Mouse (Mus musculus): ENCODE results near the gene Dcakd. TPM values are rescaled to one million over a fixed set of nuclear protein-coding genes. Genes with fewer than 3 reads are reported as not detected.

Dcakd gene
- polyA plus RNA-seq, 1 experiment from 2014 or later, result 276 TPM

DNA sequence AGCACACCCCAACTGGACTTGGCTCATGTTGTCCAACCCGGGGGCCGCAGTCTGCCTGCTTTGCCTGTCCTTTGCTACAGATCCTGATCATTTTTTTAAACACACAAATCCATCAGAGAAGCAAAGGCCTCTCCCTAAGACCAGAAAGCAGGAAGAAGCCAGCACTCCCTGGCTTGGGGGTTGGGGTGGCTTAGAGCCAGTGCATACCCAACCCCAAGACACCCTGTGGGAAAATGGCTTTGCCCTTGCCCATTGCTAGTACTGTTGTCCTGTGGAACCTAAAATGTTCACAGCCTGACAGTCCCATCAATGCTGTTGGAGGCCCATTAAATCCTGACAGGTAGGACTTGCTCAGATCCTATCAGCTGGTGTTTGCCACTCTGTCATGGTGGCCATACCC is 41.6 kb upstream of the Dcakd start:
- H3K36me3 ChIP-seq (replicated peaks; ENCODE audit: control insufficient read depth, insufficient read depth, low read depth, low read length), result peaks cover 10% of the 10 kb centered on the region
- DNase-seq (ENCODE audit: low spot score), result no peak
- 95% methylated on average over 2 of the region's 2 CpGs for WGBS

DNA sequence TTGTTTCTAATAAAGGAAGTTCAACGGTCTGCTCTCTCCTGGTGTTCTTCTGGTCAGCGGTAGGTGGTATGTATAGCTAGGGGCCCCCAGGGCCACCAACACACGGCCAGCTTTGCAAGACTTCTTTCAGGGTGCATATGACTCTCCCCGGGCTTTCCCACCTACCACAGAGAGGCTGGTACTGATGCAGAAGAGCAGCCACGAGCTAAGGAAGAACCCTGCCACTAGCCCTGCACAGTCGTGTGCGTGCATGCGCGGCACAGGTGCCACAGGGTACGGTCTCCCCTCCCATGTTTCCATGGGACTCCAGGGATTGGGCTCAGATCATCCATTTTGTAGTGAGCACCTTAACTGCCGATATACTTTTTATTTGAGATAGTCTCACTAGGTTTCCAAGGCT is 40.8 kb upstream of the Dcakd start:
- ATAC-seq (replicated peaks; ENCODE audit: insufficient number of reproducible peaks, low FRiP score, low TSS enrichment, low read depth) (no peak), DNase-seq (ENCODE audit: low spot score) (no peak)
- no peaks in the 10 kb centered on the region for H3K27me3 ChIP-seq (ENCODE audit: control insufficient read depth, insufficient read depth, low read length)
- no peak overlapping the region for H3K4me3 ChIP-seq (ENCODE audit: low read depth, low read length)
- H3K9me3 ChIP-seq (replicated peaks; ENCODE audit: control insufficient read depth, low read length), result no peaks in the 10 kb centered on the region
- no peak overlapping the region for H3K4me2 ChIP-seq (ENCODE audit: low read depth, low read length)
- no peaks in the 10 kb centered on the region for H3K4me1 ChIP-seq (ENCODE audit: control insufficient read depth, insufficient read depth, low read length)
- H3K27ac ChIP-seq (replicated peaks; ENCODE audit: low read depth, low read length), result no peak overlapping the region
- WGBS, result 95% methylated on average over 11 of the region's 11 CpGs
- H3K9ac ChIP-seq (replicated peaks; ENCODE audit: low read length), result no peak overlapping the region
- peaks cover 16% of the 10 kb centered on the region for H3K36me3 ChIP-seq (replicated peaks; ENCODE audit: control insufficient read depth, insufficient read depth, low read depth, low read length)

More for the DNA sequence above, 41.6 kb upstream of the Dcakd start:
- Histone ChIP-seq H3K9me3 (replicated peaks; ENCODE audit: control insufficient read depth, low read length) (no peaks in the 10 kb centered on the region), H3K4me3 (ENCODE audit: low read depth, low read length) (no peak overlapping the region), H3K27me3 (ENCODE audit: control insufficient read depth, insufficient read depth, low read length) (no peaks in the 10 kb centered on the region), H3K27ac (replicated peaks; ENCODE audit: low read depth, low read length) (no peak overlapping the region), H3K4me2 (ENCODE audit: low read depth, low read length) (no peak overlapping the region), H3K9ac (replicated peaks; ENCODE audit: low read length) (no peak overlapping the region), H3K4me1 (ENCODE audit: control insufficient read depth, insufficient read depth, low read length) (no peaks in the 10 kb centered on the region)
- ATAC-seq (replicated peaks; ENCODE audit: insufficient number of reproducible peaks, low FRiP score, low TSS enrichment, low read depth), result no peak

DNA sequence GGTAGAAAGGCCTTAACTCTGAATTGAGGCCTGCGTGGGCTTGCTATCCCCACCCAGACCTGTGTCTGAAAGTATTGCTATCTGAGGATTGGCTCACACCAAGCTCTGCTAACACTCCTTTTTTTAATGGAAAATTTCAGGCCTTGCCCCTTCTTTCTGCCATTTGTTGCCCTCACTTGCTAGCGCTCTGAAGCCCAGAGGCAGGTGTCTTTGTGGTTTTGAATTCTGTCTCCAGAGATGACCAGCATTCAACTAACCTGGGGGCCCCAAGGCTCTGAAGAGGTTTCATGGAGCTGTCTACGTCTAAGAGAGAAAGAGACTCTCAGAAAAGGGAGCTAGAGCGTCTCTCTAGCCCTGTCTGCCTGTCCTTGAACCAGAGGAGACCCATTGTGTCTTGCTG is 40.1 kb upstream of the Dcakd start:
- no peak overlapping the region for H3K27ac ChIP-seq (replicated peaks; ENCODE audit: low read depth, low read length)
- H3K9ac ChIP-seq (replicated peaks; ENCODE audit: low read length), result no peak overlapping the region
- H3K27me3 ChIP-seq (ENCODE audit: control insufficient read depth, insufficient read depth, low read length), result no peaks in the 10 kb centered on the region
- 87% methylated on average over 4 of the region's 4 CpGs for WGBS
- no peak overlapping the region for H3K4me3 ChIP-seq (ENCODE audit: low read depth, low read length)
- ATAC-seq (replicated peaks; ENCODE audit: insufficient number of reproducible peaks, low FRiP score, low TSS enrichment, low read depth) (no peak), DNase-seq (ENCODE audit: low spot score) (no peak)
- peaks cover 17% of the 10 kb centered on the region for H3K36me3 ChIP-seq (replicated peaks; ENCODE audit: control insufficient read depth, insufficient read depth, low read depth, low read length)
- no peaks in the 10 kb centered on the region for H3K9me3 ChIP-seq (replicated peaks; ENCODE audit: control insufficient read depth, low read length)
- H3K4me2 ChIP-seq (ENCODE audit: low read depth, low read length), result no peak overlapping the region
- H3K4me1 ChIP-seq (ENCODE audit: control insufficient read depth, insufficient read depth, low read length), result no peaks in the 10 kb centered on the region

DNA sequence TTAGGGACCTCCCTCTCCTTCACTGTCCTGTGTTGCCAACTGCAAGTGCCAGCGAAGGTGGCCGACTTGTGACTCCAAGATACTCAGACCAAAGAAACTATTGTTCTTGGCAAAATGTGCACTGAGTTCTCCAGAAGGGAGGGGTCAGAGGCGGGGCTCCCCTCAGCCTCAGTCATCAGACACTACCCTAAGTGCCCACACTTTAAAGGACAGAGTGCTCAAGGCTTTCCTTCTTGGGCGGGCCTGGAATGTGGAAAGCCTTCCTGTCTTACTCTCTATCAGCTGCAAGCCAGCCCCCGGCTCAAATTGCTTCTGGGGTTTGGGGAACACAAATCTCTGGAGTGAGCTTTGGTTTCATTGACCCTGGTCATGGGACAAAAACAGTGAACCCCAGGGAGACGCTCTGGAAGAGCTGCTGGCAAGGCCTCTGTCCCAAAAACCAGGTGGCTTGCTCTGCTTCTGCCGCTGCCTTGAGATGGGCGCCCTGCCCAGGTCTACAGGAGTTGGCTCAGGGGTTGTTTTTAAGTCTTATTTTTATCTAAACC is 39.4 kb upstream of the Dcakd start:
- peaks cover 21% of the 10 kb centered on the region for H3K36me3 ChIP-seq (replicated peaks; ENCODE audit: control insufficient read depth, insufficient read depth, low read depth, low read length)
- H3K4me1 ChIP-seq (ENCODE audit: control insufficient read depth, insufficient read depth, low read length), result no peaks in the 10 kb centered on the region
- no peak overlapping the region for H3K4me2 ChIP-seq (ENCODE audit: low read depth, low read length)
- WGBS, result 73% methylated on average over 8 of the region's 8 CpGs
- no peaks in the 10 kb centered on the region for H3K9me3 ChIP-seq (replicated peaks; ENCODE audit: control insufficient read depth, low read length)
- no peak overlapping the region for H3K4me3 ChIP-seq (ENCODE audit: low read depth, low read length)
- H3K27me3 ChIP-seq (ENCODE audit: control insufficient read depth, insufficient read depth, low read length), result no peaks in the 10 kb centered on the region
- H3K27ac ChIP-seq (replicated peaks; ENCODE audit: low read depth, low read length), result no peak overlapping the region
- no peak for ATAC-seq (replicated peaks; ENCODE audit: insufficient number of reproducible peaks, low FRiP score, low TSS enrichment, low read depth)
- no peak for DNase-seq (ENCODE audit: low spot score)
- no peak overlapping the region for H3K9ac ChIP-seq (replicated peaks; ENCODE audit: low read length)

DNA sequence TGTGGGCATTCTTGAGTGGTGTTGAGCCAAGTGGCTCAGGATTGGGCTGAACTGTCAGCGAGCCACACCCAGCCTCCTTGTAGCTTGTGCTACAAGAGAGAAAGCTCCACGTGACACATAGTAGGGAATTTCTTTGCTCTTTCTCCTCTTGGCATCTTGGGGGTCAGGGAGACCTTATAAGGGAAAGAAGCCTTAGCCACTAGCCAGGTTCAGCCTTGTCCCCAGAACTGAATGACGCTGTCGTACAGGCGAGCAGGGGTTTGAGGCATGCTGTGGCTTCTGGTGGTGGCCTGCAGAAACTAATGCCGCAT is 38.9 kb upstream of the Dcakd start:
- H3K27me3 ChIP-seq (ENCODE audit: control insufficient read depth, insufficient read depth, low read length), result no peaks in the 10 kb centered on the region
- DNase-seq (ENCODE audit: low spot score) (no peak), ATAC-seq (replicated peaks; ENCODE audit: insufficient number of reproducible peaks, low FRiP score, low TSS enrichment, low read depth) (no peak)
- WGBS, result 94% methylated on average over 6 of the region's 6 CpGs
- H3K9me3 ChIP-seq (replicated peaks; ENCODE audit: control insufficient read depth, low read length), result no peaks in the 10 kb centered on the region
- H3K4me2 ChIP-seq (ENCODE audit: low read depth, low read length), result no peak overlapping the region
- no peaks in the 10 kb centered on the region for H3K4me1 ChIP-seq (ENCODE audit: control insufficient read depth, insufficient read depth, low read length)
- H3K4me3 ChIP-seq (ENCODE audit: low read depth, low read length), result no peak overlapping the region
- H3K36me3 ChIP-seq (replicated peaks; ENCODE audit: control insufficient read depth, insufficient read depth, low read depth, low read length), result peaks cover 21% of the 10 kb centered on the region
- no peak overlapping the region for H3K27ac ChIP-seq (replicated peaks; ENCODE audit: low read depth, low read length)
- H3K9ac ChIP-seq (replicated peaks; ENCODE audit: low read length), result no peak overlapping the region

DNA sequence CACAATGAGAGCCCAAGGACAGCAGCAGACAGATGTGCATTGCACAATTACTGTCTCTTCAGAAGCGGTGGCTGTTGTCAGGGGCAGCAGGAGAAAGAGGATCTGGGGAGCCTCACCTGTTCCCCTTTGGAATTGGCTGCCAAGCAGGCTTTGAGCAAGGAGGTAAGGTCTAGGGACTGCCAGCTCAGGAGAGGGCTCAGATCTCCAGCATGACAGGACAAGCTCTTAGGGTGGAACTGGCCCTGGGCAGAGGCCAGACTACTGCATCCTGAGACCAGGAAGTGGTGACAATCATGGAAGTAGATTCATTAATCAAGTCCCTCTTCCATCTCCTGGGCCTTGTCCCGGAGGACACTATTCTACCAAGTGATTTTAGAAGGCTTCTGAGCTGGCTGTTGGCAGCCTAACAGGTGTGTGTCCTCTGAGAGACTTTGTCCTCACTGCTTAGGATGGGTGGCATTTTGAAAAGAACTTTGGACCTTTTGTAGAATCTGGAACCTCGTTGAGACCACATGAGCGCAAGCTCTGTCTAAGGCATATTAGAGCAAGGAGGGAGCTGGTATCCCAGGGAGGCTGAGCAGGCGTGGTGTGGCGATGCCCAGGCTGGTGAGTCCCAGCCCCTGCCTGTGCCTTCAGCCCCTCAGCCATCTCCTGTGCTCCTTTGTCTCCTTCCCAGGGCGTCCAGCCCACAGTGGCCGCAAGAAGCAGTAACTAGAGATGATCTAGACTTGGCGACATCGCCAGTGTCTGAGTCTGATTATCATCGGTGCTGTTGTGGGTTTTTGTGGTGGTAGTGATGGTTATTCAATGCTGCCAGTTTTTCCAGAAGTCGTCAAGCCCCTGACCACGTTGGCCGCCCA is 38.3 kb upstream of the Dcakd start:
- Histone ChIP-seq H3K4me3 (ENCODE audit: low read depth, low read length) (no peak overlapping the region), H3K36me3 (replicated peaks; ENCODE audit: control insufficient read depth, insufficient read depth, low read depth, low read length) (peaks cover 23% of the 10 kb centered on the region), H3K4me1 (ENCODE audit: control insufficient read depth, insufficient read depth, low read length) (no peaks in the 10 kb centered on the region), H3K27ac (replicated peaks; ENCODE audit: low read depth, low read length) (no peak overlapping the region), H3K4me2 (ENCODE audit: low read depth, low read length) (no peak overlapping the region), H3K9ac (replicated peaks; ENCODE audit: low read length) (no peak overlapping the region), H3K9me3 (replicated peaks; ENCODE audit: control insufficient read depth, low read length) (no peaks in the 10 kb centered on the region), H3K27me3 (ENCODE audit: control insufficient read depth, insufficient read depth, low read length) (no peaks in the 10 kb centered on the region)
- WGBS, result 95% methylated on average over 14 of the region's 14 CpGs
- no peak for ATAC-seq (replicated peaks; ENCODE audit: insufficient number of reproducible peaks, low FRiP score, low TSS enrichment, low read depth)
- DNase-seq (ENCODE audit: low spot score), result no peak

DNA sequence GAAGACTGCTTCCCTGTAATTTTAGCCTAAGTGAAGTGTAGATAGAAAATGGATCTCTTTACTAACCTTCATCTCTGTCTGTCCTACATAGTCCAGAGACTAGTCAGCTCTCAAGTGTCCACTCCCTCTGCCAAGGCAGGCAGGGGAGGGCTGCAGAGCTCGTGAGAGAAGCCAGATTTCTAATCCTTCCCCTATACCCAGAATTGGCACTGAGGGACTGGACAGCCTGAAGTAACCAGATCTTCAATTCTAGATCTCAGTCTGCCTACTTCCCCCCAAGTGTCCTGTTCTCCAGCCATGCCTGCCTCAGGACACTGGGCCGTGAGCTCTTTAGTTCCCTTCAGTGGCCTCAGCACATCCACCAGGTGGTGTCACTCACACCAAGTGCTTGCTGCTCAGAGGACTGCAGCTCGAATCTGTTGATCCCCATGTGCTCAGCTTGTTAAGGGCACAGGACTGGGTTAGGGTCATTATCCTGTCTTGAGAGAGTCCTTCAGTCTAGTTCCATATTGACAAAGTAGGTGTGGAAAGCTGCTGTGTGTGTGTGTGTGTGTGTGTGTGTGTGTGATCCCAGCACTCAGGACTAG is 30.5 kb upstream of the Dcakd start:
- H3K36me3 ChIP-seq (replicated peaks; ENCODE audit: control insufficient read depth, insufficient read depth, low read depth, low read length), result peaks cover 20% of the 10 kb centered on the region
- no peaks in the 10 kb centered on the region for H3K9me3 ChIP-seq (replicated peaks; ENCODE audit: control insufficient read depth, low read length)
- H3K27me3 ChIP-seq (ENCODE audit: control insufficient read depth, insufficient read depth, low read length), result no peaks in the 10 kb centered on the region
- no peaks in the 10 kb centered on the region for H3K4me1 ChIP-seq (ENCODE audit: control insufficient read depth, insufficient read depth, low read length)
- DNase-seq (ENCODE audit: low spot score) (no peak), ATAC-seq (replicated peaks; ENCODE audit: insufficient number of reproducible peaks, low FRiP score, low TSS enrichment, low read depth) (no peak)
- WGBS, result 75% methylated on average over 3 of the region's 3 CpGs
- H3K4me2 ChIP-seq (ENCODE audit: low read depth, low read length), result no peak overlapping the region
- no peak overlapping the region for H3K27ac ChIP-seq (replicated peaks; ENCODE audit: low read depth, low read length)
- no peak overlapping the region for H3K9ac ChIP-seq (replicated peaks; ENCODE audit: low read length)
- H3K4me3 ChIP-seq (ENCODE audit: low read depth, low read length), result no peak overlapping the region

DNA sequence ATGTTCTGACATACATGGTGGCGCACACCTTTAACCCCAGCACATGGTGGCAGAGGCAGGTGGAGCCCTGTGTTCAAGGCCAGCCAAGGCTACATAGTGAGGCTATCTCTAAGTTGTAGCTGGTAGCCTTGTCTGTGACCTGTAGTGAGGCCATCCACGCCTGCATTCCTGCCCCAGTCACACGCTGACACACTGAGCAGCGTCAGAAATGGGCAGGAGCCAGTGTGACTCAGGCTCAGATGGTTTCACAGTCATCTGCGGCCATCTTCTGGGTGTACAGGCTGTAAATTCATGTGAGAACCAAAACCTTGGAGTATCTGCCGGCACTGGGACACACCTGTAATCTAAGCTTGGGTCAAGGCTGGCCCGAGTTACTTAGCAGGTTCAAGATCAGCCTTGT is 28.5 kb upstream of the Dcakd start:
- WGBS, result 95% methylated on average over 7 of the region's 7 CpGs
- H3K36me3 ChIP-seq (replicated peaks; ENCODE audit: control insufficient read depth, insufficient read depth, low read depth, low read length), result peaks cover 13% of the 10 kb centered on the region
- DNase-seq (ENCODE audit: low spot score), result no peak

More for the DNA sequence above, 28.5 kb upstream of the Dcakd start:
- H3K27me3 ChIP-seq (ENCODE audit: control insufficient read depth, insufficient read depth, low read length), result no peaks in the 10 kb centered on the region
- no peak overlapping the region for H3K4me3 ChIP-seq (ENCODE audit: low read depth, low read length)
- ATAC-seq (replicated peaks; ENCODE audit: insufficient number of reproducible peaks, low FRiP score, low TSS enrichment, low read depth), result no peak; the same call in 1 of the 2 replicates
- H3K4me2 ChIP-seq (ENCODE audit: low read depth, low read length), result no peak overlapping the region
- no peak overlapping the region for H3K27ac ChIP-seq (replicated peaks; ENCODE audit: low read depth, low read length)
- H3K9me3 ChIP-seq (replicated peaks; ENCODE audit: control insufficient read depth, low read length), result no peaks in the 10 kb centered on the region
- H3K4me1 ChIP-seq (ENCODE audit: control insufficient read depth, insufficient read depth, low read length), result no peaks in the 10 kb centered on the region
- no peak overlapping the region for H3K9ac ChIP-seq (replicated peaks; ENCODE audit: low read length)

All from embryonic facial prominence, embryonic 11.5 days (tissue).